In genomic region chr4:105394366-105394765, GRCm38 (mm10) we compare ENCODE assay signal across 23 mouse cellular contexts.
DNase-seq lines count a peak whose midpoint lies in the region; ATAC-seq and TF ChIP-seq lines count a peak whose summit lies in the region.
"Had no signal": no experiment of that assay in that cellular context is flagged by ENCODE, and none has a peak within 500 bp of the region (broad histone marks: within the 10 kb centered on the region; RNA-seq: fewer than 3 reads in every experiment).

No protein-coding gene starts in this region.

- no peak overlapping the region for H3K4me2 ChIP-seq in heart, embryonic 11.5 days
- H3K4me2 ChIP-seq in lung, postnatal 0 days (replicated peaks; ENCODE audit: low read depth, low read length), result no peak overlapping the region
- H3K4me2 ChIP-seq: hindbrain, embryonic 12.5 days had no signal

- H3K27me3 ChIP-seq in heart, embryonic 11.5 days (ENCODE audit: control insufficient read depth, insufficient read depth, low read length), result no peaks in the 10 kb centered on the region
- H3K27me3 ChIP-seq in lung, postnatal 0 days (replicated peaks; ENCODE audit: insufficient read depth, low read length), result no peaks in the 10 kb centered on the region
- H3K27me3 ChIP-seq: hindbrain, embryonic 12.5 days; Patski had no signal

- no peak overlapping the region for H3K9ac ChIP-seq in heart, embryonic 11.5 days (ENCODE audit: low read depth, low read length)
- H3K9ac ChIP-seq in lung, postnatal 0 days (replicated peaks; ENCODE audit: low read depth), result no peak overlapping the region
- H3K9ac ChIP-seq: hindbrain, embryonic 12.5 days had no signal

- H3K36me3 ChIP-seq in heart, embryonic 11.5 days (ENCODE audit: control insufficient read depth, insufficient read depth, low read length), result no peaks in the 10 kb centered on the region
- no peaks in the 10 kb centered on the region for H3K36me3 ChIP-seq in lung, postnatal 0 days (ENCODE audit: insufficient read depth, low read length)
- H3K36me3 ChIP-seq: embryonic facial prominence, embryonic 10.5 days; forebrain, embryonic 10.5 days; hindbrain, embryonic 12.5 days had no signal

- peak; percentile 22 for DNase-seq in adrenal gland, postnatal 14 days
- no peak for DNase-seq in adrenal gland, adult 2 months
- DNase-seq in heart, adult 11 months, result peak; percentile 95
- DNase-seq in lung, postnatal 36 days, result peak; percentile 29
- no peak for DNase-seq in lung, postnatal 0 days (ENCODE audit: low spot score)
- DNase-seq: adrenal gland, adult 8-10 months; B cell, adult 2 months; cerebellum, adult 11 months; cerebellum, adult 8-10 months; cerebellum, postnatal 25 days; heart, postnatal 4 days; kidney, adult 8-10 months had no signal

- WGBS in heart, embryonic 11.5 days (ENCODE audit: insufficient replicate concordance), result 42% methylated on average over 1 of the region's 1 CpGs
- 41% methylated on average over 1 of the region's 1 CpGs for WGBS in lung, postnatal 0 days

- no peak for TF ChIP-seq CTCF in lung, postnatal 0 days (IDR thresholded peaks at IDR 0.05)

- H3K27ac ChIP-seq in heart, embryonic 11.5 days (ENCODE audit: low read depth, low read length), result no peak overlapping the region
- no peak overlapping the region for H3K27ac ChIP-seq in lung, postnatal 0 days (ENCODE audit: low read length)
- H3K27ac ChIP-seq: embryonic facial prominence, embryonic 10.5 days; forebrain, embryonic 10.5 days; hindbrain, embryonic 12.5 days had no signal

- no peak for ATAC-seq in heart, embryonic 11.5 days (replicated peaks; ENCODE audit: insufficient number of reproducible peaks, low FRiP score, low TSS enrichment)
- no peak for ATAC-seq in lung, postnatal 0 days
- ATAC-seq in CD4-positive, CD25-positive, alpha-beta regulatory T cell, adult 4 months, result no peak
- ATAC-seq: activated CD4-positive, CD25-positive, alpha-beta regulatory T cell, adult 4 months; forebrain, embryonic 14.5 days; hindbrain, embryonic 16.5 days; inflammation-experienced regulatory T-cells, adult 6 months; intestine, postnatal 0 days; Patski had no signal

- no peak overlapping the region for H3K4me3 ChIP-seq in heart, embryonic 11.5 days (ENCODE audit: low read depth, low read length)
- H3K4me3 ChIP-seq in lung, postnatal 0 days (ENCODE audit: low read depth, low read length), result no peak overlapping the region
- H3K4me3 ChIP-seq: embryonic facial prominence, embryonic 10.5 days; forebrain, embryonic 10.5 days; hindbrain, embryonic 12.5 days had no signal

- no peaks in the 10 kb centered on the region for H3K9me3 ChIP-seq in heart, embryonic 11.5 days (replicated peaks; ENCODE audit: control insufficient read depth, low read length)
- no peaks in the 10 kb centered on the region for H3K9me3 ChIP-seq in lung, postnatal 0 days (ENCODE audit: low read length)
- H3K9me3 ChIP-seq: embryonic facial prominence, embryonic 10.5 days; forebrain, embryonic 10.5 days; hindbrain, embryonic 12.5 days had no signal

- TF ChIP-seq EP300 in lung, postnatal 0 days (IDR thresholded peaks at IDR 0.05), result no peak

- H3K4me1 ChIP-seq in heart, embryonic 11.5 days (ENCODE audit: control insufficient read depth, insufficient read depth, low read length), result no peaks in the 10 kb centered on the region
- H3K4me1 ChIP-seq in lung, postnatal 0 days (ENCODE audit: insufficient read depth, low read depth, low read length), result no peaks in the 10 kb centered on the region
- H3K4me1 ChIP-seq: hindbrain, embryonic 12.5 days had no signal

Comparison
In these comparisons a context has a peak if more than half of its experiments do, and no peak if none do; other contexts are left out.
1. DNase-seq: peak in adrenal gland, postnatal 14 days (single experiment), heart, adult 11 months (single experiment) and lung, postnatal 36 days (single experiment); none in adrenal gland, adult 2 months (single experiment) and lung, postnatal 0 days (single experiment).